Mouse (Mus musculus): ENCODE measurements around the gene Rinl.

Rinl gene

GRCm38 (mm10) chr7:28823932-28824331 is 35.2 kb downstream of the Rinl start:
- no peak for DNase-seq (ENCODE audit: low spot score)

GRCm38 (mm10) chr7:28824941-28825685 is 36.3 kb downstream of the Rinl start, which contains the start of gene Ech1:
Gene Ech1, plus strand, starts transcription at chr7:28825217.
- DNase-seq (ENCODE audit: low spot score): peak; percentile 94

- DNase-seq (ENCODE audit: low spot score): no peak
These were observed 37.1 kb downstream of the Rinl start for GRCm38 (mm10) chr7:28825686-28826401.

- DNase-seq (ENCODE audit: low spot score): no peak
These were observed 37.6 kb downstream of the Rinl start for GRCm38 (mm10) chr7:28826402-28826772.

- DNase-seq (ENCODE audit: low spot score): no peak
These were observed 38.6 kb downstream of the Rinl start for GRCm38 (mm10) chr7:28827338-28827737.

GRCm38 (mm10) chr7:28829821-28830220 is 41.1 kb downstream of the Rinl start:
- DNase-seq (ENCODE audit: low spot score): no peak

GRCm38 (mm10) chr7:28830981-28831380 is 42.2 kb downstream of the Rinl start:
- DNase-seq (ENCODE audit: low spot score): peak; percentile 1

GRCm38 (mm10) chr7:28831411-28832125 is 42.8 kb downstream of the Rinl start:
- DNase-seq (ENCODE audit: low spot score): no peak

- DNase-seq (ENCODE audit: low spot score): no peak
These were observed 43.4 kb downstream of the Rinl start for GRCm38 (mm10) chr7:28832137-28832536.

GRCm38 (mm10) chr7:28833723-28834347 is 45.1 kb downstream of the Rinl start, which contains the start of gene Lgals4:
Gene Lgals4, plus strand, starts transcription at chr7:28833854.
- no peak for DNase-seq (ENCODE audit: low spot score)

- DNase-seq (ENCODE audit: low spot score): no peak
These were observed 48.2 kb downstream of the Rinl start for GRCm38 (mm10) chr7:28836936-28837335.

- DNase-seq (ENCODE audit: low spot score): peak; percentile 71
These were observed 49.6 kb downstream of the Rinl start for GRCm38 (mm10) chr7:28838331-28838730.

GRCm38 (mm10) chr7:28847273-28847672 is 58.5 kb downstream of the Rinl start:
- DNase-seq (ENCODE audit: low spot score): no peak
